ENCODE assay signal across 8 mouse cellular contexts in genomic region chrX:157491944-157492726, GRCm38 (mm10). TPM values are rescaled to one million over a fixed set of nuclear protein-coding genes. Genes with fewer than 3 reads are reported as not detected.
DNase-seq lines count a peak whose midpoint lies in the region; ATAC-seq and TF ChIP-seq lines count a peak whose summit lies in the region.

Gene Sms (minus strand): TSS chrX:157492287.

- H3K9me3 ChIP-seq in heart, embryonic 11.5 days (replicated peaks; ENCODE audit: control insufficient read depth, low read length) = no peaks in the 10 kb centered on the region
- no peaks in the 10 kb centered on the region for H3K9me3 ChIP-seq in kidney, embryonic 16.5 days (ENCODE audit: low read length)
- H3K9me3 ChIP-seq in liver, embryonic 14.5 days (ENCODE audit: control insufficient read depth, low read length) = no peaks in the 10 kb centered on the region
- H3K9me3 ChIP-seq in stomach, postnatal 0 days (ENCODE audit: control insufficient read depth, low read length) = no peaks in the 10 kb centered on the region

- no peak for TF ChIP-seq EP300 in liver, embryonic 14.5 days (IDR thresholded peaks at IDR 0.05; ENCODE audit: low read depth)
- TF ChIP-seq EP300 in stomach, postnatal 0 days (optimal IDR thresholded peaks at IDR 0.05) = no peak

- ATAC-seq in heart, embryonic 11.5 days (replicated peaks; ENCODE audit: insufficient number of reproducible peaks, low FRiP score, low TSS enrichment) = peak; percentile 86
- ATAC-seq in kidney, embryonic 16.5 days (ENCODE audit: low FRiP score, low TSS enrichment) = peak; percentile 93
- peak; percentile 93 for ATAC-seq in liver, embryonic 14.5 days (ENCODE audit: insufficient read depth)
- peak; percentile 82 for ATAC-seq in stomach, postnatal 0 days (ENCODE audit: low FRiP score, low TSS enrichment)

- no peak; the same call in 1 of the 2 replicates for TF ChIP-seq POLR2A in embryonic fibroblast, embryonic 13.5 days (IDR thresholded peaks at IDR 0.05; ENCODE audit: low read depth, low read length)

- peak within 1 kb of the TSS; percentile 82 for H3K9ac ChIP-seq in heart, embryonic 11.5 days (ENCODE audit: low read depth, low read length)
- peak within 1 kb of the TSS; percentile 77 for H3K9ac ChIP-seq in kidney, embryonic 16.5 days (replicated peaks; ENCODE audit: low read length)
- H3K9ac ChIP-seq in liver, embryonic 14.5 days (replicated peaks) = peak within 1 kb of the TSS; percentile 41
- H3K9ac ChIP-seq in stomach, postnatal 0 days (ENCODE audit: low read length) = peak within 1 kb of the TSS; percentile 64

- H3K4me2 ChIP-seq in heart, embryonic 11.5 days = peak within 1 kb of the TSS; percentile 63
- H3K4me2 ChIP-seq in kidney, embryonic 16.5 days (replicated peaks; ENCODE audit: low read depth, low read length) = peak within 1 kb of the TSS; percentile 57
- peak within 1 kb of the TSS; percentile 61 for H3K4me2 ChIP-seq in liver, embryonic 14.5 days (ENCODE audit: low read depth)
- H3K4me2 ChIP-seq in stomach, postnatal 0 days (replicated peaks; ENCODE audit: low read depth) = peak within 1 kb of the TSS; percentile 62

- peaks cover 2% of the 10 kb centered on the region; the same call in 1 of the 2 replicates for H3K27me3 ChIP-seq in heart, embryonic 11.5 days (ENCODE audit: control insufficient read depth, insufficient read depth, low read length)
- H3K27me3 ChIP-seq in kidney, embryonic 16.5 days (ENCODE audit: insufficient read depth, low read length) = no peaks in the 10 kb centered on the region
- no peaks in the 10 kb centered on the region for H3K27me3 ChIP-seq in liver, embryonic 14.5 days (ENCODE audit: control insufficient read depth, insufficient read depth, low read length)
- no peaks in the 10 kb centered on the region for H3K27me3 ChIP-seq in stomach, postnatal 0 days (ENCODE audit: control insufficient read depth, insufficient read depth, low read length)

- WGBS in heart, embryonic 11.5 days (ENCODE audit: insufficient replicate concordance) = 17% methylated on average over 22 of the region's 45 CpGs
- WGBS in kidney, embryonic 16.5 days = 20% methylated on average over 22 of the region's 45 CpGs
- WGBS in liver, embryonic 14.5 days (ENCODE audit: insufficient replicate concordance) = 21% methylated on average over 42 of the region's 45 CpGs
- WGBS in stomach, postnatal 0 days = 12% methylated on average over 21 of the region's 45 CpGs

- DNase-seq in CD4-positive, CD25-positive, alpha-beta regulatory T cell, adult 2 months (ENCODE audit: low read depth, low spot score) = peak; percentile 83
- DNase-seq in adrenal gland, postnatal 4 days (ENCODE audit: low spot score in 2 of 2) = peak; percentile 32 to 36
- peak; percentile 37 to 57 (median 54) for DNase-seq in liver, embryonic 14.5 days (ENCODE audit: low read depth in 3 of 3, low spot score in 3 of 3)
- peak; percentile 71 for DNase-seq in neural tube, embryonic 10.5 days (ENCODE audit: extremely low spot score, low spot score)
- DNase-seq in stomach, postnatal 0 days (ENCODE audit: low spot score) = peak; percentile 69

- H3K36me3 ChIP-seq in heart, embryonic 11.5 days (ENCODE audit: control insufficient read depth, insufficient read depth, low read length) = no peaks in the 10 kb centered on the region
- no peaks in the 10 kb centered on the region for H3K36me3 ChIP-seq in kidney, embryonic 16.5 days (ENCODE audit: insufficient read depth, low read length)
- H3K36me3 ChIP-seq in liver, embryonic 14.5 days (replicated peaks; ENCODE audit: control insufficient read depth, insufficient read depth, low read depth) = no peaks in the 10 kb centered on the region
- H3K36me3 ChIP-seq in stomach, postnatal 0 days (ENCODE audit: control insufficient read depth, insufficient read depth, low read length) = no peaks in the 10 kb centered on the region

- H3K27ac ChIP-seq in embryonic fibroblast, embryonic 13.5 days (ENCODE audit: insufficient read depth, low read length) = peak within 1 kb of the TSS; percentile 47
- H3K27ac ChIP-seq in heart, embryonic 11.5 days (ENCODE audit: low read depth, low read length) = peak within 1 kb of the TSS; percentile 77
- H3K27ac ChIP-seq in kidney, embryonic 16.5 days (ENCODE audit: low read length) = peak within 1 kb of the TSS; percentile 58
- no peak within 1 kb of the TSS for H3K27ac ChIP-seq in liver, embryonic 14.5 days
- H3K27ac ChIP-seq in stomach, postnatal 0 days (replicated peaks) = peak within 1 kb of the TSS; percentile 67; the same call in 1 of the 2 replicates

- H3K4me3 ChIP-seq in embryonic fibroblast, embryonic 13.5 days (ENCODE audit: insufficient read depth, low read length) = peak within 1 kb of the TSS; percentile 53
- peak within 1 kb of the TSS; percentile 70 for H3K4me3 ChIP-seq in heart, embryonic 11.5 days (ENCODE audit: low read depth, low read length)
- peak within 1 kb of the TSS; percentile 68 for H3K4me3 ChIP-seq in kidney, embryonic 16.5 days (ENCODE audit: low read length)
- H3K4me3 ChIP-seq in liver, embryonic 14.5 days (ENCODE audit: insufficient read depth in 1 of 2, low read depth in 2 of 2, low read length in 2 of 2) = peak within 1 kb of the TSS; percentile 56 to 73
- peak within 1 kb of the TSS; percentile 54 for H3K4me3 ChIP-seq in stomach, postnatal 0 days (ENCODE audit: low read depth, low read length)

- 0 out of 2 replicates have a peak, but pooled peaks cover 2% of the 10 kb centered on the region for H3K4me1 ChIP-seq in embryonic fibroblast, embryonic 13.5 days (ENCODE audit: control insufficient read depth, insufficient read depth, low read length)
- no peaks in the 10 kb centered on the region for H3K4me1 ChIP-seq in heart, embryonic 11.5 days (ENCODE audit: control insufficient read depth, insufficient read depth, low read length)
- H3K4me1 ChIP-seq in kidney, embryonic 16.5 days (ENCODE audit: insufficient read depth, low read length) = no peaks in the 10 kb centered on the region
- peaks cover 0 to 9% of the 10 kb centered on the region in 2 experiments; a peak in 2 of 4 replicates for H3K4me1 ChIP-seq in liver, embryonic 14.5 days (replicated peaks; ENCODE audit: control insufficient read depth in 2 of 2, insufficient read depth in 2 of 2, low read length in 1 of 2)
- no peaks in the 10 kb centered on the region for H3K4me1 ChIP-seq in stomach, postnatal 0 days (replicated peaks; ENCODE audit: control insufficient read depth, insufficient read depth)

- TF ChIP-seq CTCF in embryonic fibroblast, embryonic 13.5 days (IDR thresholded peaks at IDR 0.05; ENCODE audit: borderline replicate concordance, insufficient read depth, low read length) = no peak
- TF ChIP-seq CTCF in liver, embryonic 14.5 days (IDR thresholded peaks at IDR 0.05; ENCODE audit: low read depth) = no peak
- no peak for TF ChIP-seq CTCF in stomach, postnatal 0 days (IDR thresholded peaks at IDR 0.05; ENCODE audit: low read depth)

RNA-seq across cellular contexts. Expression of gene Sms, which starts in this region (rescaled TPM):
- 10 to 100 TPM; 26.0 to 27.3 TPM for total RNA-seq in adrenal gland, postnatal 4 days (2021)
- 26.5 and 26.7 TPM in 2 replicates for polyA plus RNA-seq in embryonic fibroblast, embryonic 13.5 days (2011; ENCODE audit: insufficient read length, low read depth, missing spikeins)
- 74.5 and 75.4 TPM in 2 replicates for polyA plus RNA-seq in heart, embryonic 11.5 days (2014; fragmentation: Nextera tagmentation; extraction: Ambion mirVana)
- polyA plus RNA-seq in kidney, embryonic 16.5 days (2015; fragmentation: Nextera tagmentation; extraction: Ambion mirVana) = 41.0 and 55.1 TPM in 2 replicates
- 11.7 and 17.5 TPM in 2 replicates for polyA plus RNA-seq in liver, embryonic 14.5 days (2012; rRNA removed)
- polyA plus RNA-seq in liver, embryonic 14.5 days (2014; fragmentation: Nextera tagmentation; extraction: Ambion mirVana) = 19.4 and 19.7 TPM in 2 replicates
- polyA plus RNA-seq in stomach, postnatal 0 days (2015; fragmentation: Nextera tagmentation; extraction: Ambion mirVana) = 28.3 and 30.7 TPM in 2 replicates
